Mouse (Mus musculus): ENCODE measurements around the gene Pigq. TPM values are rescaled to one million over a fixed set of nuclear protein-coding genes. Genes with fewer than 3 reads are reported as not detected.

The Pigq gene
- total RNA-seq, 2 experiments from 2014 or later = 108 to 113 TPM

GRCm38 (mm10) chr17:25958771-25959494 lies 14.2 kb upstream of the Pigq start:
- DNase-seq (ENCODE audit: low spot score in 2 of 2) = no peak

GRCm38 (mm10) chr17:25957586-25958051 lies 12.9 kb upstream of the Pigq start:
- no peak for DNase-seq (ENCODE audit: low spot score in 2 of 2)

- no peak for DNase-seq (ENCODE audit: low spot score in 2 of 2)
These were observed 11.9 kb upstream of the Pigq start for GRCm38 (mm10) chr17:25956631-25957030.

- no peak for DNase-seq (ENCODE audit: low spot score in 2 of 2)
These were observed 11.5 kb upstream of the Pigq start for GRCm38 (mm10) chr17:25956201-25956600.

- DNase-seq (ENCODE audit: low spot score in 2 of 2) = no peak
These were observed 11.0 kb upstream of the Pigq start for GRCm38 (mm10) chr17:25955736-25956135.

- no peak for DNase-seq (ENCODE audit: low spot score in 2 of 2)
These were observed 9.9 kb upstream of the Pigq start for GRCm38 (mm10) chr17:25954671-25955070.

- no peak for DNase-seq (ENCODE audit: low spot score in 2 of 2)
These were observed 8.4 kb upstream of the Pigq start for GRCm38 (mm10) chr17:25953161-25953560.

- no peak for DNase-seq (ENCODE audit: low spot score in 2 of 2)
These were observed 7.3 kb upstream of the Pigq start, which contains the start of gene A930017K11Rik for GRCm38 (mm10) chr17:25951803-25952623. Gene A930017K11Rik (minus strand): TSS chr17:25952565.

GRCm38 (mm10) chr17:25951225-25951802 lies 6.6 kb upstream of the Pigq start:
- DNase-seq (ENCODE audit: low spot score in 2 of 2) = no peak

- no peak for DNase-seq (ENCODE audit: low spot score in 2 of 2)
These were observed 6.0 kb upstream of the Pigq start for GRCm38 (mm10) chr17:25950706-25951105.

GRCm38 (mm10) chr17:25949981-25950380 lies 5.2 kb upstream of the Pigq start:
- DNase-seq (ENCODE audit: low spot score in 2 of 2) = no peak

GRCm38 (mm10) chr17:25948051-25948450 lies 3.3 kb upstream of the Pigq start:
- no peak for DNase-seq (ENCODE audit: low spot score in 2 of 2)

- DNase-seq (ENCODE audit: low spot score in 2 of 2) = no peak
These were observed 2.8 kb upstream of the Pigq start for GRCm38 (mm10) chr17:25947576-25947975.

GRCm38 (mm10) chr17:25946891-25947290 lies 2.2 kb upstream of the Pigq start:
- no peak for DNase-seq (ENCODE audit: low spot score in 2 of 2)

- no peak for DNase-seq (ENCODE audit: low spot score in 2 of 2)
These were observed 1.6 kb upstream of the Pigq start for GRCm38 (mm10) chr17:25946349-25946748.

GRCm38 (mm10) chr17:25945517-25946155 lies 900 bp upstream of the Pigq start:
- DNase-seq (ENCODE audit: low spot score in 2 of 2) = no peak

- no peak for DNase-seq (ENCODE audit: low spot score in 2 of 2)
These were observed 967 bp downstream of the Pigq start for GRCm38 (mm10) chr17:25943769-25944168.

GRCm38 (mm10) chr17:25943221-25943620 lies 1.5 kb downstream of the Pigq start:
- no peak for DNase-seq (ENCODE audit: low spot score in 2 of 2)

- DNase-seq (ENCODE audit: low spot score in 2 of 2) = no peak
These were observed 2.1 kb downstream of the Pigq start for GRCm38 (mm10) chr17:25942597-25943151.

GRCm38 (mm10) chr17:25941511-25942241 lies 3.1 kb downstream of the Pigq start:
- DNase-seq (ENCODE audit: low spot score in 2 of 2) = peak; percentile 68 to 80
